Mouse (Mus musculus) MEL (cell line): ENCODE measurements around the gene Sh3tc1.

Experiments
- BHLHE40 ChIP-seq: IDR thresholded peaks from 2 replicates; pipeline ENCODE4 v1.6.1; 2012; ENCODE audit warnings: low read depth, mild to moderate bottlenecking, inconsistent platforms, low read length, improper control_type of control experiment, borderline replicate concordance
- CHD2 ChIP-seq: IDR thresholded peaks from 2 replicates; pipeline ENCODE4 v1.6.1; 2011; ENCODE audit warnings: low read length, improper control_type of control experiment
- CTCF ChIP-seq, 3 experiments: IDR thresholded peaks in 2 of 3; conservative IDR thresholded peaks in 1 of 3; 2 replicates each; pipeline ENCODE4 v1.5.1; 2011 to 2012; ENCODE audit warnings: low read length in 3 of 3, low read depth in 2 of 3, mild to moderate bottlenecking in 2 of 3, improper control_type of control experiment in 1 of 3, inconsistent platforms in 1 of 3, mixed read lengths in 1 of 3, moderate library complexity in 1 of 3; ENCODE audit not compliant: control insufficient read depth in 1 of 3, insufficient read depth in 1 of 3, poor library complexity in 1 of 3, severe bottlenecking in 1 of 3
- EP300 ChIP-seq, 2 experiments: IDR thresholded peaks; 2 replicates each; pipeline ENCODE4 v1.6.1; 2011; ENCODE audit warnings: improper control_type of control experiment in 2 of 2, low read length in 2 of 2, low read depth in 1 of 2, mild to moderate bottlenecking in 1 of 2
- GABPA ChIP-seq: IDR thresholded peaks from 2 replicates; pipeline ENCODE4 v1.6.1; 2012; ENCODE audit warnings: low read depth, mild to moderate bottlenecking, inconsistent platforms, low read length, improper control_type of control experiment, moderate library complexity
- GATA1 ChIP-seq: IDR thresholded peaks from 2 replicates; pipeline ENCODE4 v1.6.1; 2011; ENCODE audit warnings: low read depth, low read length, improper control_type of control experiment
- MAZ ChIP-seq: IDR thresholded peaks from 2 replicates; pipeline ENCODE4 v1.6.1; 2012; ENCODE audit warnings: low read depth, mild to moderate bottlenecking, inconsistent platforms, low read length, improper control_type of control experiment
- NELFE ChIP-seq: IDR thresholded peaks from 2 replicates; pipeline ENCODE4 v1.6.1; 2011; ENCODE audit warnings: low read depth, low read length, improper control_type of control experiment
- NRF1 ChIP-seq: IDR thresholded peaks from 2 replicates; pipeline ENCODE4 v1.6.1; 2014; ENCODE audit warnings: low read depth, mild to moderate bottlenecking, inconsistent platforms, low read length, improper control_type of control experiment, moderate library complexity; ENCODE audit not compliant: poor library complexity, insufficient read depth, severe bottlenecking
- POLR2A ChIP-seq, 2 experiments: IDR thresholded peaks; 2 replicates each; pipeline ENCODE4 v1.6.1; 2011 to 2012; ENCODE audit warnings: low read length in 2 of 2, mild to moderate bottlenecking in 2 of 2, control low read depth in 1 of 2, improper control_type of control experiment in 1 of 2, low read depth in 1 of 2, moderate library complexity in 1 of 2; ENCODE audit not compliant: control insufficient read depth in 1 of 2, insufficient read depth in 1 of 2, poor library complexity in 1 of 2
- ZKSCAN1 ChIP-seq: IDR thresholded peaks from 2 replicates; pipeline ENCODE4 v1.6.1; 2012; ENCODE audit warnings: low read depth, mild to moderate bottlenecking, inconsistent platforms, low read length, improper control_type of control experiment, moderate library complexity

DNA sequence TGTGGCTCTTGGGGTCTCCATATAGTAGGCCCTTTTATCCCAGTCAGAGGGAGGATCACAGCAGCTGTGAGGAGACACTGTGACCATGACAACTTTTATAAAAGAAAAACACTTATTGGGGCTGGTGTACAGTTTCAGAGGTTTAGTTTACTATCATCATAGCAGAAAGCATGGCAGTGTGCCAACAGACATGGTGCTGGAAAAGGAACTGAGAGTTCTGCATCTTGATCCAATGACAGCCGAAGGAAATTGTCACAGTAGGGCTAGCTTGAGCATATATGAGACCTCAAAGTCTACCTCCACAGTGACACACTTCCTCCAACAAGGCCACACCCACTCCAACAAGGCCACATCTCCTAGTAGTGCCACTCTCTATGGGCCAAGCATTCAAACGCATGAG is 50.9 kb downstream of the Sh3tc1 start:
- TF ChIP-seq POLR2A (IDR thresholded peaks at IDR 0.05; ENCODE audit: control insufficient read depth in 1 of 2, insufficient read depth in 1 of 2, low read depth in 1 of 2, low read length in 2 of 2, poor library complexity in 1 of 2) (no peak), CTCF (IDR thresholded peaks at IDR 0.05 in 2 of 3, conservative IDR thresholded peaks at IDR 0.05 in 1 of 3; ENCODE audit: control insufficient read depth in 1 of 3, insufficient read depth in 1 of 3, low read depth in 2 of 3, low read length in 3 of 3, poor library complexity in 1 of 3, severe bottlenecking in 1 of 3) (no peak), CHD2 (no peak), ZKSCAN1 (no peak), NELFE (no peak), GABPA (no peak), NRF1 (no peak), EP300 (IDR thresholded peaks at IDR 0.05; ENCODE audit: low read depth in 1 of 2, low read length in 2 of 2) (no peak), BHLHE40 (no peak), GATA1 (no peak), MAZ (no peak)
